Mouse (Mus musculus) lung, postnatal 10 days (tissue): ENCODE data around the gene Gabbr2.
"Not testable (repeated sequence)": the region's sequence is repeated elsewhere in the genome, so short reads cannot be mapped to it uniquely, and the experiment has no call there.

ENCODE experiments used
- DNase-seq: peaks from one replicate; pipeline ENCODE4 v3.0.0; 2021

The Gabbr2 gene

DNA sequence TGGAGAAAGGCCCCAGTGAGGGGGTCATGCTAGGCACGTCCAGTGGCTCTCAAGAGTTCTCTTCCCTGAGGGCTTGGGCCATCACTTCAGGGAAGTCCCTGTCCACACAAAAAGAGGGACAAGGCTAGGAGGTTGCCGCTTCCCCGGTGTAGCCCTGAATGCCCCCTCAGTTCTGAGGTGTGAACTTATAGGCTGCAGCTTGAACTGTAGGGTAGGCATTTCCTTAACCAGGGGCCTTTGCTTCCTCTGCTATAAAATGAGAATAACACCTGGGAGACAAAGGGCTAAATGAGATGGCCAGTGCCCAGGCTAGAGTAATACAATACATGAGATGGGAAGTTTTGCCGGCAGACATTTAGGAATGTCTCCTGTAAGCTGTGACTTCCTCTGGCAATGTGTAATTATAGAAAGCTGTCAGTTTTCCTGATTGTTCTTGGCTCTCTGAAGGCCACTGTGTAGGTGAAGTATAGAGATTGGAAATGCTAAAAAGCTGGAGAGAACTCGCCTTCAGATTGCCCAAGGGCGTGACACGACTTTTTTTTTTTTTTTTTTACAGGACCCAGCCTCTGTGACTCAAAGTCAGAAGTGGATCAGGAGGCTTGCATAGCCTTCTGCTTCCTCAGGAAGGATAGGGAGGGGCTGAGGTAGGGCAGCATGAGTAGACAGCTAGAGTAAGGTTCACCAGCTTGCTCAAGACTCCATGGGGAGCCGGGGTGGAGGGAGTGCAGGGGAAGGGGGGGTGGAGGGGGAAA, 348.6 kb downstream of the Gabbr2 start:
- DNase-seq: peak; percentile 64

DNA sequence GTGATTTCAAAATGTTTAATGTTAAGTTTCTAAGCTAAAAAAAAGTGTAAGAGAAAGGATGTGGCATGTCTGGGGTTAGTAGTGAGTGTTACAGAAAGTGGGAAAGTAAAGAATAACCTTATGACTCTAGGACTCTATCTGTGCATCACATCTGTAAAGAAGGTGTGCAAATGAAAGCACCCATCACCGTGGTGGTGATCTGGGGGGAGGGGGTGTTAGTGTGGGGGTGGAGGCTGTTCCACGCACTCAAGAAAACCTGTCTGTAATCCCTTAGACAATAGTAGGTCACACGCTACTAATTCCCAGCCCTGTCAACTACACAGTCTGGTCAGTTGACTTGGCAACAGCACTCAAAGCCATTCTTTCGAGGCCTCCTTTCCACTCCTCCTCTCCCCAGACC, 350.4 kb downstream of the Gabbr2 start:
- no peak for DNase-seq

DNA sequence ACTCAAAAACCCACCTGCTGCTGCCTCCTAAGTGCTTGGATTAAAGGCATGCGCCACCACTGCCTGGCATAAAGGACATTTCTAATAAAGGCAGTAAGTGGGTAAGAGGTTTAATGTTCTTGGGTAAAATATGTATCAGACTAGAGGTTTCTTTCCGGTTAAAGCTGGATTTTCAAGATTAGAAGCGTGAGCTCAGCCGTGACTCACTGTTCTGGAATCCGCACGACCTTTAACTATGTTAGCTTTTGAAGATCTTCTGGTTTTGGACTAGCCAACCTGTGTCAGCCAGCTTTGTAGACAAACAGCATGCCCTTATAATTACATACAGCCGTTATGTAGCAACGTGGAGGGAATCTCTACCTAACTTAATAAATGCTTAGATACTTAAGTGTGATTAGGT, 351.8 kb downstream of the Gabbr2 start:
- DNase-seq: no peak

DNA sequence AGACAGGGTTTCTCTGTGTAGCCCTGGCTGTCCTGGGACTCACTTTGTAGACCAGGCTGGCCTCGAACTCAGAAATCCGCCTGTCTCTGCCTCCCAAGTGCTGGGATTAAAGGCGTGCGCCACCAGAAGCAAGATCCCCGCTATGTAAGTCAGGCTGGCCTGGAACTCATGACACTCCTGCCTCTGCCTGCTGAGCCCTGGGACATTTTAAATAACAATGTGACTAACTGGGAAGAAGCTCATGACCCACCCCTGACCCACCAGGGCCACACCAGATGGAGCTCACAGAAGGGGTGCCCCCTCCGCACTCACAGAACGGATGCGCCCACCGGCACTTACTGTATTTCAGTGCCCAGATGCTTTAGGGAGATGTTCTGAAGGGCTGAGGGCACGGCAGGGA, 354.4 kb downstream of the Gabbr2 start:
- DNase-seq: not testable (repeated sequence)

DNA sequence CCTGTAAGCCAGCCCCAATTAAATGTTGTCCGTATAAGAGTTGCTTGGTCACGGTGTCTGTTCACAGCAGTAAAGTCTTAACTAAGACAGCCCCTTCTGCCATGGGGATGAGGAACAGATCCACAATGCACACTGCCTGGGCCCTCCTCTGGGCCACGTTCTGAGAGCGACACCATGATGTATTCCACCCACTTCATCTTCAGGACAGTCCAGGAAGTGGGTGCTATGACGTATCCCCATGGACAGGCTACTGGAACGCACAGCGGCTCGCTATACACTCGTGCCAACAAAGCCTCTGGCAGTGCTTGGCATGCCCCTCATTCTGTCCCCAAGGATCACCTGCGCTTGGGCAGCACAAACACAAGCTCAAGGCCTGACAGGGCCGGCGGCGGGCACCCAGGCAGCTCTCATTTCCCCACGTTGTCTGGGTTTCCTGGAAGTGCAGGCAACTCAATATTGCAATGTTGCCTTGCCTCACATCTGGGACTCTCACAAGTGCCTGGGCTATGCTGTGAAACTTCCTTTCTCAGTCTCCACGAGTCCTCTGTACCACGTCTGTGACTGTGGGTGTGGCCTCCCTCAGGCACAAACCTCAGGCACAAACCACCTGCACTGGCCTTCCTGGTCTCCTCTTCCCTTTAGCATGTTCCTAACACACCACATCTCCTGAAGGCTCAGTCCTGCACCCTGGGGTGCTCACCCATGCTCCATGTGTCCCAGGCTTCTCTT, 355.8 kb downstream of the Gabbr2 start:
- no peak for DNase-seq

DNA sequence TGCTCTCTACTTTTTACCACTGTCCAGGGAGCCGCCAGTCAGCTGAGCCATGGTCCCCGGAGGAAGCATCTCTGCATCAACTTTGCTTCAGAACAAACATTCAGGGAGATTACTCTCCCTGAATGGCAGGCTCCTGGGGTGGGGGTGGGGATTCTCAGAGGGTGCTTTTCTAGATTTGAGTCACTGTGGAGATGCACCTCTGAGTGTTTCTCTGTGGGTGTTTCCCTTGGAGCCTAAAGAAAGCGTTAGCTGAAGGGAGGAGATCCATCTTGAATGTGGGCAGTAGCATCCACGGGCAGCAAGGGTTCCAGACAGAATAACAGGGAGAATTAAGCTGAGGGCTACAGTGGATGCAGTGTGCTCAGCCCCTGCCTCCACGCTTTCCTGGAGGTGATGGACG, 356.8 kb downstream of the Gabbr2 start:
- no peak for DNase-seq

DNA sequence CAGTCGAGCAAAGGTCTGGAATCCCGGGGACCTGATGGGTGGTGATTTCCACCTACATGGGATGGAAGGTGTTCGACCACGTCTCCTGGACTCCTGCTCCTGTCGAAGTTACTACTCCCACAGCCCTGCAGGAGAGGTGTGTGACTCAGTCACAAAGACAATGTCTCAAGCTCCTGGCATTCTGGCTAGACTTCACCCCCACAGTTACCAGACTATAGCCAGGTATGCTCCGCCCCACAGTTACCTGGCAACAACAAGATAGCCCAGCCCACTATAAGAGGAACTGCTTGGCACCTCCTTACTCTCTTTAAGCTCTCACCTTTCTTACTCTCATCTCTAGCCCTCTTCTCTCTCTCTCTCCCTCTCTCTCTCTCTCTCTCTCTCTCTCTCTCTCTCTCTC, 358.1 kb downstream of the Gabbr2 start:
- DNase-seq: not testable (repeated sequence)

DNA sequence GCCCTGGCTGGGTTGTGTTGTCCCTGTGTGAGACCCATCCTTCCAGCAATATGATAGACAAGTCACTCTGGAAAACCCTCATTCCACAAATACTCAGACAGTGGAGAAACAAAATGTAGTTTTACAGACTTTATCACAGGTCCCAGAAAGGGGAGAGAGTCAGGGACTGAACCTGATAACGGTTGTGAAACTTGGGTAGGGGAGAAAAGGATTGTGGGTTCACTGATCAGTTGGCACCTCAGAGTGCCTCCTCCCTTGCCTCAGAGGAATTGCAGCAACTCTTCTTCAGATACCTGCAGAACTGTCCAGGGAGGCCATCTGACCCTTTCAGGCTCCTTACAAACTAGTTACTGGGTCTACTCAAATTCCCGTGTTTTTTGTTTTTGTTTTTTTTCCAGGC, 359.2 kb downstream of the Gabbr2 start:
- DNase-seq: no peak

DNA sequence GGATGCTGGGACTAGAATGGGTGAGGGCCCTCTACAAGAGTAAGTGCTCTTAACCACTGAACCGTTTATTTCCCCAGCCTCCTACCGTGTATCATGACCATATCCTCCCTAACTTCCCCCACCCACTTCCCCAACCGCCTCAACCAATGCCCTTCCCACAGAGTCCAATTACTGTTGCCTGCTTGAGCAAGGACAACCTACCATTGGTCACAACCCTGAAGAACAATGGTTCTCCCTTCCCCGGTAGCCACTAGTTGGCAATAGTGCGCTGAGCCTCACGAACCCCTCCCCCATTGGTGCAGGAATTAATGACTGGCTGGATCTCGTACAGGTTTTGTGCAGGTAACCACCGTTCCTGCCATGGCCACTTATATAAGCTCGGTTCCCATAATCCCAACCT, 361.3 kb downstream of the Gabbr2 start:
- peak; percentile 45 for DNase-seq

DNA sequence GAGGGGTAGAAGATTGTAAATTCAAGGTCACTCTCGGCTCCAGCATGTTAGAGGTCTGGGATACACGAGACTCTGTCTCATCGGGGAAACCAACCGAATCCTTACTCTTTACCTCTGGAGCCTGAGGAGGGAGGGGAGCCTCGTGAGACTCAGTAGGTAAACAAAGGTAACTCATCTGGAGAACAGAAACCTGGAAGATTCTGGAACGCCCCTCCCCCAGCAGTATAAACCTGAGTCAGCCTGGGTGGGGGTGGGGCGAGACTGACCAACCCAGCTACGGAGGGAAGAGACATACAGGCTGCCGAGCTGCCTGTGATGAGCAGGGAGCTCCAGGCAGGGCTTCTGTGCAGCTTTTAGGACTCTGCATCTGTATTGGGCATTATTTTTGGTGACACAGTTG, 362.8 kb downstream of the Gabbr2 start:
- no peak for DNase-seq

DNA sequence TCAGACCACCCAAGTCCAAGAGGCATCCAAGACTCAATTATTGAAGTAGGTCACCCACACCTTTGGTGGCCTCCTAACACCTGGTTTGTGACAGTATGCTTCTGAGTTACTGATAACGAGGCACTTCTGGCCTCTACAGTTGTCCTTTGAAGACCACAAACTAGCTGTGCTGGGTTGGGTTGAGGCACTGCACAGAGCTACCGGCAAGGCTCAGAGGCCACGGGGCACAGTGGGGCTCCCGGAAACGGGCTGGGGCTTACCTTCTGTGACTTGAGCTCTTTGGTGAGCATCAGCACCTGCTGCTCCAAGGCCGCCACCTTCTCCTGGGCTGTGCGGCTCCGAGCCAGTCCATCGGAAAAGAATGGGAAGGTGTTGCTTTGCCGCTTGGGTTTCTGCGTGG, 363.6 kb downstream of the Gabbr2 start:
- DNase-seq: no peak

DNA sequence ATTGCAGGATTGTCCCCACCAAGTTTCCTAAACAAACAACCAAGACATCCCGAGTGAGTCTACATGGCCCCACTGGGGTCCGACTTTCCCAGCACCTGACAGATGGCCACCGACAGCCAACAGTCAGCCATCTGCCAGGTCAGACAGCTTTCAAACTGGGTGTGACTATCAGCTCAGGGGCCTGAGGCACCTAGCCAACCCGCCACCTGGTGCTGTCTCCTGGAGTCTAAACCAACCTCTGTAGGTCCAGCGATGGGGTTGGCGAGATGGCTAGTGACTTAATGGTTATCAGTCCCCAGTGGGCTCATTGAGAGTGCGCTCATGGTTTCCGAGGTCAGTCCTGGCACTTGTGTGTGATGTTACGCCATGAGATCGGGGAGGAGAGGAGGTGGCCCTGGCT, 366.6 kb downstream of the Gabbr2 start:
- DNase-seq: no peak

DNA sequence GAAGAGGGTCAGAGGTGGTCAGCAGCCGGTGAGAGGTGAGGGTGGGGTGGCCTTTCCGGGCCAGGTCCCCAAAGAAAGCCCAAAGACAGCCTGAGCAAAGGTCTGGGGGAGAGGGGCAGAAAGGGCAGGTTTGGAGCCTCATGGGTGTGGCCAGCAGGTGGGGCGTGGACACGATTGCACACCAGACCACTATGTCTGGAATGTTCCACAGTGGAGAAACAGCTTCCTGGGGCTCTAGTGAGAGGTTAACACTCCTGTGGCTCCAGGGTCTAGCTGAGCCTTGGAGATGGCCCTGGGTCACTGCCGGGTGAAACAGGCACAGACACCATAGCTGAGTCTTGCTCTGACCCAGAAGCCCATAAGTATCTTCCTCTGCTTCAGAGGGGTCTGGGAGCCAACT, 368.7 kb downstream of the Gabbr2 start:
- DNase-seq: peak; percentile 47

DNA sequence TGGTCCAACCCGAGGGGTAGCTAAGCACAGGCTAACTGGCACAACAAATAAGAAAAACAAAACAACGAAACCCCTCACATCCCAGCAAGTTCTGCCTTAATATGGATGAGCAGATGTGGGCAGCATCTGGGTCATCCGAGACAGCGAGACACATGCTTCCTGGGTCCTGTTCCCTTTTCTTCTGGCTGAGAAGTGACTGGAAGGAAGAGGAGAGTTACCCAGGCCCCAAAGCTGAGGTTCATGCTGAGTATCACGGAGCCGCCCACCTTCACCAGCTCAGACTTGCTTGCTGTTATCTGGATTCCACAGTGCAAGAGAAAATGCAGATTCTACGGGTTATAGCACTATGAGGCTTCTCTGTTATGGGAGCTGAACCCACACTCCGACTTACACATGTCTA, 370.7 kb downstream of the Gabbr2 start:
- no peak for DNase-seq

DNA sequence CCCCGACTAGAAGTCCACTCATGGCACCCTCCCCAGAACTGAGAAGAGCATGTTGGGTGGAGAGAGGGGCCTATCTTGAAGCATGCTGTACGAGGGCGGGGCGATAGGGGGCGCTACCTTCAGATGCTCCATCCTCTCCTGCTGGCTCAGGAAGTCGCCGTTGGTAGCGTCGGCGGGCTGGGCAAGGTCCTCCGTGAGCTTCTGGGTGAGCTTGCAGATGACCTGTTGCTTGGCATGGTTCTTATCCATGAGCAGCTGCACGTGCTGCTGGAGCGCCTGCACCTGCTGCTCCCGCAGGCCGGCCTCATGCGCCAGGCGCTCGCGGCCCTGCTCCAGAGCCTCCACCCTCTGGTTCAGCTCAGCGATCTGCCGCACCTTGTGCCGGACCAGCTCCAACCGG, 371.3 kb downstream of the Gabbr2 start:
- no peak for DNase-seq

DNA sequence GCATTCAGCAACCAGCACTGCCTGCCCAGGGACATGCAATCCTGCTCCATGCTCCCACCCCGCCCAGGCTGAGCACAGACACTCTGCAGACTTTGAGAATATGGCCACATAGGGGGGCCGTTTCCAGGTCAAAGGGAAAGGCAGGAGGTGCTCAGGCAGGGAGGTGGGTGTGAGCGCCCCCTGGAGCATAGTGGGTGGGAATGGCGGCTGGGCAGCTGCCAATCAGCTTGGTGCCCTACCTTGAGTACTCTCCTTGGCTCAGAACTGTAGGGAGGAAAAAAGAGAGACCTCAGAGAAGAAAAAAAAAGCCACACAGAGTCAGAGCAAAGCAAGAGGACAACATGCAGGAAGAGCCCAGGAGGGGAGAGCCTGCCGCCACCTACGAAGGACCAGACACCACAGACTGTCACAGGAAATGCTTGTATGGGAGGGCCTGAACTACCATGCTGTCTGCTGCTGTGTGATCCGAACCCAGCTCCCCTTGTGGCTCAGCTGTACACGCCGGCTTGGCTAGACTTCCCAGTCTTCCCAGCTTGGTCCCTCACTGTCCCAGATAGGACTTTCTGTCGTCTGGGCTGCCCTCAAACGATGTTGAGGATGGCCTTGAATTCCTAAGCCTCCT, 373.4 kb downstream of the Gabbr2 start:
- DNase-seq: no peak

DNA sequence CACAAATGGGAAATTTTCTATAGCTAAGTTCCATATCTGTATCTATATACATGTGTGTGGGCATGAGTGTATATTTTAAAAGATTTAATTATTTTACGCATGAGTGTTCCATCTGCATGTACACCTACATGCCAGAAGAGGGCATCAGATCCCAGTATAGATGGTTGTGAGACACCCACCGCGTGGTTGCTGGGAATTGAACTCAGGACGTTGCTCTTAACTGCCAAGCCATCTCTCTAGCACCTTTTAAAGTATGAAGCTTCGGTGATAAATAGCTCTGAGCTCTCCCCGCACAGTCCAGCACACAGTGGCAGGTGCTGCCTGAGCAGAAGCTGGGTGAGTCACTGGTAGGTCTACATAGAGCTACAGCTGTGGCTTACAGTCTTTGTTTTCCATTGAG, 374.3 kb downstream of the Gabbr2 start:
- no peak for DNase-seq

DNA sequence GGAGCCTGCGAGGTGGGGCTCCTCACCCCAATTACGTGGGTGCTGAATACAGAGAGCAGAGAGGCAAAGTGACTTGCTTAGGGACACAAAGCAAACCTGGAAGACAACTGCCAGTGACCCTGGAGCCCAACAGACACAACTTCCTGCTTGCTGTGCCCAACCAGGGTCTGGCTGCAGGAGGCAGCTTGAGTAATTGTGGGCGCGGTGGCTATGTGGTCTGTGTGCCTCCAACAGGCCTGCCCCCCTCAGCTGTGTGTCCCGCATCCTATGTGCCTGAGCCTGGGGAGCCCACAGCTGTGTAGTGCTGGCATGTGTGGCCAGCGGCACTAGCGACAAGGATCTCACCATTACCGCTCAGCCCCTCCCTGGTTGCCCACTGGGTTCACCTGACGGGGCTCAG, 377.0 kb downstream of the Gabbr2 start:
- DNase-seq: no peak

DNA sequence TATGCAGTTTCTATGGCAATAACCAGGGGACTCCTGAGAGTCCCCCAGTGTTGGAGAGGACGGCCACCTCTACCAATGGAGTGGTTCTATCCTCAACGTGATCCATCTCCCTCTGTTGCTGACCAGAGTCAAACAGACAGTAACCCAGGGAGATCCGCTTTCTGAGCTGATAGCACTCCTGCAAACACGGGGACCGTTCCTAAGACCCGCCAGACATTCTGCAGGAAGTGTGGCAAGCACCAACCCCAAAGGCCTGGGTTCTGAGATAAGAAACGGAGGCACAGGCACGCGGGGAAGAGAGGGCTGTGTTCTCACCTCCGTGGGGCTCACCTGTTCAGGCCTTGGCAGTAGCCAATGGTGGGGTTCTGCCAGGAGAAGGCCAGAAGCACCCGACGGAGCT, 378.1 kb downstream of the Gabbr2 start:
- DNase-seq: no peak
